Mouse (Mus musculus): ENCODE data around the gene Upp2.

The Upp2 gene

GRCm38 (mm10) chr2:58551866-58552265, 15.2 kb upstream of the Upp2 start:
- no peak for DNase-seq (ENCODE audit: low read depth, low spot score)

GRCm38 (mm10) chr2:58552296-58552695, 14.8 kb upstream of the Upp2 start:
- no peak for DNase-seq (ENCODE audit: low read depth, low spot score)

GRCm38 (mm10) chr2:58557045-58557845, 9.9 kb upstream of the Upp2 start:
- no peak for DNase-seq (ENCODE audit: low read depth, low spot score)

DNA sequence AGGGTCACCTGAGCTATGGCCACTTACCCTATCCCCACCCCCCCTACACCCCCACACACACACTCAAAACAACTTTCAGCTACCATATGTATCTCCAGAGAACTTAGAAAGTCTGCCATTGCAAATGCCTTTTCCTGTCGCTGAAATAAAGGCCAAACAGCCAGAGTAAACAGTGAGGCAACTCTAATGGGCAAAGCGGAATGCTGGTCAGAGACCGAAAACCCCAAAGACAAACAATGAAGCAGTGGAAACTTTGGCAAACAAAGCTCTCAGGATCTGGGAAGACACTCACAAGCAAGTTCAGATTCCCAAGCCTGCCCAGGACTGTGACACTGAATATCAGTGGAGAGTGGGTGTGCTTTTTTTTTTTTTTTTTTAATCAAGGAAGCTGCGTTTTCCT, 5.0 kb upstream of the Upp2 start:
- no peak for DNase-seq (ENCODE audit: low read depth, low spot score)

DNA sequence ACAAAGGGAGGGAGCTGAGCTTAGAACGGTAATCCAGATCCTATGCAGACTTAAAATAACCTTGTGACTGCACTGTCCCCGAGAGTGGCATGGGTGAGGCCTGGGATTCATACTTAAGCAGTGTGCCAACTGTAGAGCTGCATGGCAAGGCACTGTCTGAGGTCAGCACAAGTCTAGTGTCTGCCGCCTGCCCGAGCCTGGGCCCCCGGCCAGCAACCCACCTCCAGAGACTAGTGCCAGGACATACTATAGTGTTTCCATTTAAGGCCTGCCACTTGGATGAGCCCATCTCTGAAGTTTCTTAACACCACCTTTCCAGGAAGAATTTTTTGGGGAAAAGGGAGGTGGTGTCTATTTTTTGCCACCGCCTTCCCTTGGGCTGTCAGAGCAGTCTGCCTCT, 1.8 kb upstream of the Upp2 start:
- DNase-seq (ENCODE audit: low read depth, low spot score), result no peak

GRCm38 (mm10) chr2:58566049-58566409, 1.1 kb upstream of the Upp2 start:
- DNase-seq (ENCODE audit: low read depth, low spot score), result no peak

DNA sequence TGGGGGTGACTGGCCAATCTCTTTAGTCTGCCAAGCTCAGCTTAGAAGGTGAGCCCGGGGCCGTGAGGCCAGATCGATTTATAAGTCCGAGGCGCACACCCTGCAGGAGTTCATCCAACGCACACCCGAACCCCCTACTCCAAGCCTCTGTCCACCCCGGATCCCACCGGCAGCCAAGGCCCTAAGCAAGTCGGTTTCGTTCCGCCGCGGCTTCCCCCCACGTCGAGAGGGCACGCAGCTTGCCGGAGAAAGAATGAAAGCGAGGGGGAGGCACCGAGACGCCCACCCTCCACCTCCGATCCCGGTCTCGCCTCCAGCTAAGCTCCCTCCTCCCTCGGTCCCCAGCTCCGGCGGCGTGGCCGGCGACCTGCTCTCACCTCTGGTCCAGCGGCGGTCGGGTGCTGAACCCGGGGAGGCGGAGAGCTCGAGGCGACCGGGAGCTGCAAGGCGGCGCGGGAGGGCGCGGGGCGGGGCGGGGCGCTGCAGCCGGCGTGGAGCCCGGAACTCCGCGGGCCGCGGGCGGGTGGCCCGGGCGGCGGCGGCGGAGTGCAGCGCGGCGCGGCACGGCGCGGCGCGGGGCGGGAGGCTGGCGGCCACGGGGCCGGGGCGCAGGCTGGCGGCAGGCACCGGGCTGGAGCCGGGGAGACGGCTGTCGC, 560 bp upstream of the Upp2 start:
- DNase-seq (ENCODE audit: low read depth, low spot score), result no peak

GRCm38 (mm10) chr2:58567866-58568719, 995 bp downstream of the Upp2 start:
- no peak for DNase-seq (ENCODE audit: low read depth, low spot score)

DNA sequence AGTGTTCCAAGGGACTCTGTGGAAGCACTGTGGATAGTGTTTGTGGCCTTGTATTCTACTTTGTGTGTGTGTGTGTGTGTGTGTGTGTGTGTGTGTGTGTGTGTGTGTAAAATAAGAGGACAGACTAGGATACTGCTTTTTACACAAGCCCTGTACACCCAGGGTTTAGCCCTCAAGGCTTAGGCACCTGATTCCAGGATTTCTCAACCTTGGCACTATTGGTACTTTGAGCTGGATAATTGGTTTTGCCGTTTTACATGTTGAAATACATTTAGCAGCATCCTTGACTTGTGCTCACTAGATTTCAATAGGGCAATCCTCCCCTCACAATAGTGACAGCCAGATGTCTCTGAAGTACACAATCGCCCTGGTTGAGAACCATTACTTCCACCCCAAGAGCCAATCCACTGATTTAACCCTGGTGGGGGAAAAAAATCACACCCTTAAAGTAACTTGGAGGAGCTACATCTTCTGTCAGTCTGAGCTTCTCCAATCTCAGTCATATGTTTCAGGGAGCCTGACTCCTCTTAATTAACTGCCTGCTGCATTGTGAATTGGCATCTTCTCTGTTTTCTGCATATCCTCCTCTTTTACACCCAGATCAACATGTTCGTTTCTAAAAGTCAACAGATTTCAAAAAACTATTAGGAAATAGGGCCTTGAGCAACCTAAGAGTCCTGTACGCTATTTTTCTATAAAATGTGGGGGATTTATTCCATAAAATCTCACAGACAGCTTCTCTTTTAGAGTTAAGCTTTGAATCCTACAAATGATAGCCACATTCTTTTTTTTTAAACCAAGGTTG, 1.9 kb downstream of the Upp2 start:
- no peak for DNase-seq (ENCODE audit: low read depth, low spot score)

DNA sequence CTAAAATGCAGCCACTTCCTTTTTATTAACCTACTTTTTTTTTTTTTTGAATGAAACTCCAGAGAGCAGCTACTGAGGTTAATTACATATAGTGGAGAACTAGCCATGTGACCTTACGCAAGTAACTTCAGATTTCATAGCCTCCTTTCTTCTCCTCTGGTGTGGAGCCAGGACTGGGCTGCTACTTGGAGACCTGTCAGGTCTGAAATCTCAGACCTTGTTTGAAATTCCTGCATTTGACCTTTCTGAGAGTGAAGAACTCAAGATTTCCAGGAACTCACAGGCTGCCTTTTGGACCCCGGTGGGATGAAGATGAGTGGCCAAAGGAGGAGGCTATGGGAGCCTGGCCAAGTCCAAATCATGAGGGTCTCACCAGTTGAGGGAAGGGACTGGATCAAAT, 7.1 kb downstream of the Upp2 start:
- DNase-seq (ENCODE audit: low read depth, low spot score), result no peak

DNA sequence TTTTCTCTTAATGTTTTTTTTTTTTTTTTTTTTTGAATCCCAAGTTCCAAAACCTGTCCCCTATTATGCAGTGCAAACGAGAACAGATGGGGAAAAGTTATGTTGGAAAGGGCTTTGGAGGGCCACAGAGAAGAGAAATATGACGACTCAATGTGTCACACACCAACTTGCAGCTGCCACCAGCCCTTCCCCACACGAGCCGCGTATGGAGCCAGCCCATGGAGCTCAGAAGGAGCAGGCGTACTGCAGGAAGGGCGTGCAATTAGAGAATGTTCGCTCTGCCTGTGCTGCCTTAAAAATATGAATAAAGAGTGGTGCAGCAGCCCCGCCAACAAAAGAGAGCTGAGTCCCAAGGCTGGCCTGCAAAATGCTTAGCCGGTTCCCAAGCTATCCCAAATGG, 19.2 kb downstream of the Upp2 start:
- DNase-seq (ENCODE audit: low read depth, low spot score), result no peak

DNA sequence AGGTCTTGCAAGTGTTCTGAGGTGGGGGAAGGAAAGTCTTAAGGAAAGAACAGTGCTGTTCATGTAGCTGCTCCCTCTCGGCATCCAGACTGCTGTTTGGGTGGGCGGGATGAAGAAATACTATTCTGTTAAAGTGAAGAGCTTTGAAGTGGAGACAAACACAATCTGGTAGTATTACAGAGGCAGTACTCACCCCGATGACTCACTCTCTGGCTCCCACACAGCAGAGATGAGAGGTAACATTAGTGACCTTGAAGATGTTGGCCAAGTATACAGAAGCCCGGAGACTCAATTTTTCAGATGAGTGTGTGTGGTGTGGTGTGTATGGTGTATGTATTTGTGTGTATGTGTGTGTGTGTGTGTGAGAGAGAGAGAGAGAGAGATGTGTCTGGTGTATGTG, 22.5 kb downstream of the Upp2 start:
- no peak for DNase-seq (ENCODE audit: low read depth, low spot score)

DNA sequence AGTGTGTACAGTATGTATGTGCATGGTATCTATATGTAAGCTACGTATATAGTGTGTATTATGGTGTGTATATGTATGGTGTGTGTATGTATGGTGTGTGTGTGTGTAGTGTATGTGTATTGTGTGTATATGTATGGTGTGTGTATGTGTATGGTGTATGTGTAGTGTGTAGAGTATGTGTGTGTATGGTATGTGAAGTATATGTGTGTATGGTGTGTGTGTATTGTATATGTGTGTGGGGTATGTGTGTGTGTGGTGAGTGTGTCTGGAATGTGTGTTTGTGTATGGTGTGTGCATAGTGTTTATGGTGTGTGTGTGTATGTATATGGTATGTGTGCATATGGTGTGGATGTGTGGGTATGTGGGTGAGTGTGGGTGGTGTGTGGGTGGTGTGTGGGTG, 23.0 kb downstream of the Upp2 start:
- DNase-seq (ENCODE audit: low read depth, low spot score), result no peak

GRCm38 (mm10) chr2:58595350-58595749, 28.3 kb downstream of the Upp2 start:
- no peak for DNase-seq (ENCODE audit: low read depth, low spot score)

- no peak for DNase-seq (ENCODE audit: low read depth, low spot score)
Observed at GRCm38 (mm10) chr2:58596774-58597342, 29.8 kb downstream of the Upp2 start.

- no peak for DNase-seq (ENCODE audit: low read depth, low spot score)
Observed at GRCm38 (mm10) chr2:58597556-58597955, 30.5 kb downstream of the Upp2 start.

DNA sequence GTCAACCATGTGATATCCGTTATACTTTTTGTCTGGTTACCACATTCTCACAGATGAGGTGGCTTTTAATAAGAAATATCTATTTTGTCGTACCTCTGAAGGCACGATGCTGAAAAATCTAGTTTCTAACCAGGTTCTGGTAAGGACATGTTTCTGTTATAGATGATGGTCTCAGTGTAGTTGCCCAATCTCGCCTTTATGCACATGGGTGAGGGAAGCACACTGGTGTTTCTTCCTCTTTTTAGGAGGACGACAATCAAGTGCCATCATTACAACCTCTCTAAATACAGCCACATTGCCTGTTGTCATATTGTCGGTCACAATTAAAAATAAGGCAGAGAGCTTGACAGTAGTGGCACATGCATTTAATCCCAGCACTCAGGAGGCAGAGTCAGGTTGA, 32.5 kb downstream of the Upp2 start:
- no peak for DNase-seq (ENCODE audit: low read depth, low spot score)

DNA sequence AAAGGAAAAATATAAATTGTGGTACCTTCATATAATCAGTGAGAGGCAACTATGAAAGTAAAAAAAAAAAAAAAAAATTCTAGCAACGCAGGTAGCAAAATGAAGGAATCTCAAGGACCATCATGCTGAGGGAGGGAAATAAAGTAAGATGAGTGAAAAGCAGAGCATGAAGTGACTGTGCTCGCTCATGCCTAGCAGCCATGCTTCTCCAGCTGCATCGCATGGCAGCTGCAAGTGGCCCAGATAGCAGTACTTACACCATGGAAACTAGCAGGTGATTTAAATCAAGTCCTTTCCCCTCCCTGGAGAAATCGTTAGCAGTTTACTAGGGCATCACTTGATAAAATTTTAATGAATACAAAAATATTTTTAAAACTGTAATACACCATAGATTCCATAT, 34.3 kb downstream of the Upp2 start:
- DNase-seq (ENCODE audit: low read depth, low spot score), result no peak

- no peak for DNase-seq (ENCODE audit: low read depth, low spot score)
Observed at GRCm38 (mm10) chr2:58603379-58603778, 36.3 kb downstream of the Upp2 start.

GRCm38 (mm10) chr2:58604791-58605190, 37.7 kb downstream of the Upp2 start:
- no peak for DNase-seq (ENCODE audit: low read depth, low spot score)

- DNase-seq (ENCODE audit: low read depth, low spot score), result no peak
Observed at GRCm38 (mm10) chr2:58613720-58614119, 46.6 kb downstream of the Upp2 start.

Measured in A20 (cell line).